Mouse (Mus musculus): ENCODE data around the gene Fam155a. TPM values are rescaled to one million over a fixed set of nuclear protein-coding genes. Genes with fewer than 3 reads are reported as not detected.
A peak's percentile ranks its signal among the peaks of the same experiment; 100 is the strongest.
"Not testable (repeated sequence)": the region's sequence is repeated elsewhere in the genome, so short reads cannot be mapped to it uniquely, and the experiment has no call there.

Fam155a gene
- polyA plus RNA-seq (2015; fragmentation: Nextera tagmentation; extraction: Ambion mirVana), result 18.4 and 19.7 TPM in 2 replicates

DNA sequence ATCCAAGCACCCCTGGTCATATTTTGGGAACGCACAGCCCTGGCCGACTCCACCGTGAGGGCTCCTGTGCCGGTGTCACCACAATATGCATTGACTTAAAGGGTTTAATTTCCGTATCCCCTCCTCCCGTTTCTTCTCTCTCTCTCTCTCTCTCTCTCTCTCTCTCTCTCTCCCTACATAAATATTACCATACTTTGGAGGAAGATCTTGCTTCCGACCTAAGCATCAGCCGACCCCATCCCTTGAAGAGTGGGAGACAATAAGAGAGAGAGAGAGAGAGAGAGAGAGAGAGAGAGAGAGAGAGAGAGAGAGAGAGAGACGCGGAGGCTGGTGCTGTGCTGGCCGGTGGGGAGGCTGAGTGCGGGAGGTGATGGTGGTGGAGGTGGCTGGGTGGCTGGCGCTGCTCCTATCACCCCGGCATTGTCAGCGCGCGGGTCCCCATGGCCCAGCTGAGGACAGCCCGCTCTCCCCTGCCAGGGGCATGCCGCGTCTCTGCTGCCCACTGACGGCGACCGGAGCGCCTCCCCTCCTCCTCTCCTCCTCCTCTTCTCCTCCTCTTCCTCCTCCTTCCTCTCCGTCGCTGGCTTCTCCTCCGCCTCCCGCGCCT is at the start of gene Fam155a:
Fam155a (minus strand) TSS at position 163 of the 607 bp plus-strand sequence.
- WGBS, result 0% methylated on average over 23 of the region's 29 CpGs
- Histone ChIP-seq H3K27me3 (peaks cover 21% of the 10 kb centered on the region), H3K4me3 (peak within 1 kb of the TSS; percentile 76), H3K9me3 (no peaks in the 10 kb centered on the region), H3K4me1 (replicated peaks) (peaks cover 36% of the 10 kb centered on the region), H3K27ac (replicated peaks) (peak within 1 kb of the TSS; percentile 91), H3K4me2 (peak within 1 kb of the TSS; percentile 87), H3K36me3 (no peaks in the 10 kb centered on the region), H3K9ac (peak within 1 kb of the TSS; percentile 91)
- ATAC-seq (ENCODE audit: low read depth), result peak; percentile 82

DNA sequence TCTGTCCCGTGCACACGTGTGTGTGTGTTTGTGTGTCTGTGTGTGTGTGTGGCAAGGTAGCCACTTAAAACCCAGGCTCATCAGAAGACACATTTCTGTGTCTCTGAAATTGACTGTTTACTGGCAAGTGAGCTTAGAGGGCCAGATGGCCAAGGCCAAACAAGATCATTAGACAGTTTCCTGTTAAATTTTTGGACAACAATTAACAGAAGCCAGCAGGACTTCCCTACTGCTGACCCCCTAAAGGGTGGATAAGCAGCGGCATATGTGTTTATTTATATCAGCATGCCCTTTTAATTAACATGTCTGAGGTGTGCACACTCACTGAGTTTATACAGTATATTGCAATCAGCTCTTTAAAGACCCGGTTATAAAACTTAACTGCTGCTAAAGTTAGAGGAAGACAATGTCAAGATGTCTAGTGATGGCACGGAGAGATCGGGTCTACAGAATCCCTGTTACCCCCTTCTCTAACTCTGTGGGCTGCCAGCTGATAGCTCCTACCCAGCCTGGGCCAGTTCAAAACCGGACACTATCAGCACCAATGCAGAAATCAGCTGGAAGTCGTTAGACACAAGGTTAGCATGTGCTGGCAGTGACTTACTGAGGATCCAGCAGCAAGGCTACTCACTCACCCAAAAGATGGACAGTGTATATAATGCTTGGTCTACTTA is 42.4 kb upstream of the Fam155a start:
- no peak for ATAC-seq (ENCODE audit: low read depth)
- Histone ChIP-seq H3K27ac (replicated peaks) (no peak overlapping the region), H3K27me3 (no peaks in the 10 kb centered on the region), H3K4me3 (no peak overlapping the region), H3K9me3 (no peaks in the 10 kb centered on the region), H3K36me3 (no peaks in the 10 kb centered on the region), H3K9ac (no peak overlapping the region), H3K4me2 (no peak overlapping the region), H3K4me1 (replicated peaks) (no peaks in the 10 kb centered on the region)
- 79% methylated on average over 8 of the region's 8 CpGs for WGBS

DNA sequence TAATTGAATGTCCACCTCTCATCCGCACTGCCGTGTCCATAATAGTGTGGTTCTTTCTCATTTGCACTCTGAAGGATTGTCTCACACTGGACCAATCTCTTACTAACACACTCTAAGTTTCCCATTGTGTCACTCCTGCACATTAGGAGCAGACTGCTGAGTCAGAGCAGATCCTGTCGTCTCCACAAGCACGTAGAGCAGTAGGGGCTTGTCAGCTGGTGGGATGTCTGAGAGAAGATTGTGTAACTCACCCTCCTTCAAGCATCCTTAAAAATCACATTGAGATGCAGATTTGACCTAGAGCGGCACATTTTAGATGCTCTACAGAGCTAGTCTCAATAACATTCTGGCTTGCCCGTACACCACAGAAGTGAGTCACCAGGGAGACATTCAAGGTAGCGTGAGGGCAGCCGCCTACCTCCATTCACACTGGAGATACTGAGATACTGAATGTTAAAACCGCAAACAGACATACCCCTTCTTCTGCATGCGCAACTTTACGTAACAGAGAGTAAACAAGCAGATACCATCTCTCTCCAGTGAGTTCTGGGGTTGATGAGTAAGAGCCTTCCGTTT is 40.1 kb upstream of the Fam155a start:
- Histone ChIP-seq H3K4me2 (no peak overlapping the region), H3K4me1 (replicated peaks) (no peaks in the 10 kb centered on the region), H3K27ac (replicated peaks) (no peak overlapping the region), H3K36me3 (no peaks in the 10 kb centered on the region), H3K27me3 (no peaks in the 10 kb centered on the region), H3K9me3 (no peaks in the 10 kb centered on the region), H3K9ac (no peak overlapping the region), H3K4me3 (no peak overlapping the region)
- no peak for ATAC-seq (ENCODE audit: low read depth)
- WGBS, result 75% methylated on average over 12 of the region's 12 CpGs

DNA sequence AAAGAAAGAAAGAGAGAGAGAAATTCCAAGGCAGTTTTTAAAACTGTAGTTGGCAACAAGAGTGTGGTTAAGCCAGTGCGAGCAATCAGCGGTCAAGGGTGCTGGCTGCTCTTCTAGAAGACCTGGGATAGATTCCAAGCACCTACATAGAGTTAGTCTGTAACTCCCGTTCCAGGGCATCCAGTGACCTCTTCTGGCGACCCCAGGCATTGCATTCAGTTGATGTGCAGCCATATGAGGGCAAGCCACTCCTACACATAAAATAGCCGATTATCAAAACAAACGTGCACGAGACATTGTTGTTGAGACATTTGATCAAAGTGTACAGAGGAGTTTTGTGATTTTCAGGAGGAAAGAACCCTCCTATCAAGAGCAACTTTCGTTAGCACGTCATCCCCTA is 37.6 kb upstream of the Fam155a start:
- Histone ChIP-seq H3K4me3 (no peak overlapping the region), H3K27me3 (no peaks in the 10 kb centered on the region), H3K9ac (no peak overlapping the region), H3K27ac (replicated peaks) (no peak overlapping the region), H3K4me1 (replicated peaks) (peaks cover 8% of the 10 kb centered on the region; the same call in 1 of the 2 replicates), H3K9me3 (peaks cover 6% of the 10 kb centered on the region; the same call in 1 of the 2 replicates), H3K4me2 (no peak overlapping the region), H3K36me3 (no peaks in the 10 kb centered on the region)
- WGBS, result 86% methylated on average over 9 of the region's 9 CpGs
- no peak for ATAC-seq (ENCODE audit: low read depth)

DNA sequence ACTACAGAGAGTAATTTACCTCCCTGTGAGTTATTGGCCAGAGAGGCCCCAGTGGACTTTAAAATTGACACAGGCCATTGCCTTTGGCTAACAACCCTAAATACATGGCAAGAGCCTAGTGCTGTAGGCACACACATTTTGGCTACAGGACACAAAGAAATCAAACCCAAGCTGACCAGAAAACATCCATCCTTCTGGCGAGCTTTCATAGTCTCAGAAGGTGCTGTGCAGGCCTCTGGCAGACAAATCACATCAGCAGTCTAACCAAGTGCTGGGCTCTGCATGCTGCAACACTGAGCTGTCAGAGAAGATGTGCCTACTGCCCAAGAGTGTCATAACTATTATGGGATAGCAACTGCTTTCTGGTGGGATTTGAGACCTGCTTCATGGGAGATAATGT is 34.7 kb upstream of the Fam155a start:
- peaks cover 6% of the 10 kb centered on the region; the same call in 1 of the 2 replicates for H3K9me3 ChIP-seq
- no peak overlapping the region; the same call in 1 of the 2 replicates for H3K27ac ChIP-seq (replicated peaks)
- ATAC-seq (ENCODE audit: low read depth), result no peak
- H3K4me3 ChIP-seq, result no peak overlapping the region
- no peaks in the 10 kb centered on the region for H3K36me3 ChIP-seq
- H3K4me2 ChIP-seq, result no peak overlapping the region
- H3K4me1 ChIP-seq (replicated peaks), result peaks cover 8% of the 10 kb centered on the region; the same call in 1 of the 2 replicates
- 45% methylated on average over 1 of the region's 1 CpGs for WGBS
- no peaks in the 10 kb centered on the region for H3K27me3 ChIP-seq
- no peak overlapping the region for H3K9ac ChIP-seq

DNA sequence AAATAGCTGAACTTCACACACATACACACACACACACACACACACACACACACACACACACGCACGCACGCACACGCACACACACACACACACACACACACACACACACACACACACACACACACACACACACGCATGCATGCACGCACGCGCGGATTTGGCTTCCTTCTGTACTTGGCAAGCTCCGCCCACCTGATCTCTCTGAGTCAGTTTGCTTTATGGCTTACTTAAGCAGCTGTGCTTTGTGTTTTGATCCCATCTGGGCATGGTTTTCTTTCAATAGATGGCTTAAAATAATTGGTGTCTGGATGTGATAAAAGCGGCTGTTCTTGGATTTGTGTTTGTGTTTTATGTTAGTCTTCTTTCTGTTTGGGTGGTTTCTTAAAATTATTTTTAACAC is 29.4 kb upstream of the Fam155a start:
- WGBS, result 80% methylated on average over 7 of the region's 11 CpGs
- not testable (repeated sequence) for ATAC-seq (ENCODE audit: low read depth); H3K36me3 ChIP-seq

DNA sequence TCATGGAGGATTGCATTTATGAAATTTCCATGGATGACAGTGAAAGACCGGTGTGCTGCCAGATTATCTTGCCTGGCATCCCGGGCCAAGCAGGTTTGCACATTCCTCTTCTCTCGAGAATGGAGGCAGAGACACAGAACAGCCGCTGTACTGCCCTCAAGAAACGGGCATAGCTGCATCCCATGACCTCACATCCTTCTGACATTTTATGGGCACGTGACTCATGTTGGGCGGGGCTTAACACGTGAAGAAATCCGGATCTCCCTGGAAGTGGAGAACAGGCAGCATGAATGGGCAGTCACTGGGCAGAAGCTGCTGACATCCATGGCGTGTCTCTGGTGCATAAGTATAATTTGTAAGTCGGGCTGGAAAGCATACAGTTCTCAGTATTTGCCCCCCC is 29.0 kb upstream of the Fam155a start:
- 87% methylated on average over 11 of the region's 11 CpGs for WGBS
- ATAC-seq (ENCODE audit: low read depth), result no peak
- Histone ChIP-seq H3K4me3 (no peak overlapping the region), H3K9ac (no peak overlapping the region), H3K36me3 (no peaks in the 10 kb centered on the region), H3K27ac (replicated peaks) (no peak overlapping the region), H3K4me2 (no peak overlapping the region), H3K27me3 (no peaks in the 10 kb centered on the region), H3K9me3 (peaks cover 6% of the 10 kb centered on the region; the same call in 1 of the 2 replicates), H3K4me1 (replicated peaks) (no peaks in the 10 kb centered on the region)

More for the DNA sequence above, 29.4 kb upstream of the Fam155a start:
- not testable (repeated sequence) for H3K9ac ChIP-seq; H3K9me3 ChIP-seq; H3K4me2 ChIP-seq; H3K27me3 ChIP-seq; H3K27ac ChIP-seq (replicated peaks); H3K4me3 ChIP-seq; H3K4me1 ChIP-seq (replicated peaks)

DNA sequence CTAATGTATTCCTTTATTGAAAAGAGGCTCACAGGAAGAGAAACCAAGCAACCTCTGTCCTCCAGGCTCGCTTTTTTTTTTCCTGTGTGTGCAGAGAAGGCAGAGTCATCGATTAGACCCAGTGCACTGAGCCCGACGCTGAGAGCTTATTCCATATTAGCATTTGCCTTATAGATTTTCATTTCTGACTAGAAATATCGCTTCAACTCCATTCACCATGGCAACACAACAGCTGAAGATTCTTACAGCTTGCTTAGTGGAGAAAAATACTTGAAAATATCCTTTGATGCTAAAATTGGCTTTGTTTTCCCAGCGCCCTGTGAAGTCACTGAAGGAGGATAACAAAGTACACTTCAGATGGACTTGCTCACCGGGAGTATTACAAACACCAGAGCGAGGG is 26.6 kb upstream of the Fam155a start:
- Histone ChIP-seq H3K4me3 (no peak overlapping the region), H3K9me3 (no peaks in the 10 kb centered on the region), H3K9ac (no peak overlapping the region), H3K27ac (replicated peaks) (no peak overlapping the region), H3K4me1 (replicated peaks) (no peaks in the 10 kb centered on the region), H3K4me2 (no peak overlapping the region), H3K36me3 (no peaks in the 10 kb centered on the region), H3K27me3 (no peaks in the 10 kb centered on the region)
- 80% methylated on average over 8 of the region's 8 CpGs for WGBS
- no peak for ATAC-seq (ENCODE audit: low read depth)

DNA sequence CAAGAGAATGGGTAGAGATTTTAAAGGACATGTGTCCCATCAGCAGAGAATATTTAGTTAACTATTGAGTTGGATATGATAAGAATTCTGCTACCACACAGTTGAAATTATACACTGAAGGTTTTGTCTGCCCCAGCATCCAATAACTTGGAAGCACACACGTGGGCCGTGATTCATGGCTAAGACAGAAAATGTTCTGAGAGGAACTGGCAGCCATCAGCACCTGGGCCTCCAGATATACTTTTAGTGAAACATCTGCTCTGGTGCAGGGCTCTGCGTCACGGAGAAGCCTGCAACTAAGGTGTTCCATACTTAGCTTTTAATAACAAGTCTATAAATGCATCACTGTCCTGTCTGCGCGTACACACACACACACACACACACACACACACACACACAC is 24.8 kb upstream of the Fam155a start:
- Histone ChIP-seq H3K9ac (no peak overlapping the region), H3K9me3 (no peaks in the 10 kb centered on the region), H3K36me3 (no peaks in the 10 kb centered on the region), H3K27me3 (no peaks in the 10 kb centered on the region), H3K4me3 (no peak overlapping the region), H3K27ac (replicated peaks) (no peak overlapping the region), H3K4me2 (no peak overlapping the region), H3K4me1 (replicated peaks) (no peaks in the 10 kb centered on the region)
- 89% methylated on average over 6 of the region's 6 CpGs for WGBS
- ATAC-seq (ENCODE audit: low read depth), result no peak

DNA sequence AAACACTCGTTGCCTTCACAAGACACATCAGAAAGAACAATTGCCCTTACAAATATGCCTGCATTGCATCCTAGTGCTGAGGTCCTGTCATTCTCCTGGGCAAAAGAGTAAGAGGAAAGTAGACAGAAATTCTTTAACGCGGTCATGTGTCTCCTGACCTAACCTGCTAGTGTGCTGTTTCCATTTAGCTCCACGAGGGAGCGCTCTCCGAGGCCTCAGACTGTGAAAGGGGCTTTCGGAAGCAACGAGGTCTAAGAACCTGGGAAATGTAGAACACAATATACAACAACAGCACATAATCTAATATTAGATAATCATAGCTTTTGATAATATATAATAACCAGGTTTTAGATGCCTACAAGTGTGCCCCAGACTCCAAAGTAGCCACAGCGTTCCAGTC is 22.4 kb upstream of the Fam155a start:
- Histone ChIP-seq H3K9ac (no peak overlapping the region), H3K27ac (replicated peaks) (no peak overlapping the region), H3K4me3 (no peak overlapping the region), H3K9me3 (no peaks in the 10 kb centered on the region), H3K27me3 (no peaks in the 10 kb centered on the region), H3K36me3 (no peaks in the 10 kb centered on the region), H3K4me2 (no peak overlapping the region), H3K4me1 (replicated peaks) (no peaks in the 10 kb centered on the region)
- ATAC-seq (ENCODE audit: low read depth), result no peak
- WGBS, result 69% methylated on average over 9 of the region's 9 CpGs

DNA sequence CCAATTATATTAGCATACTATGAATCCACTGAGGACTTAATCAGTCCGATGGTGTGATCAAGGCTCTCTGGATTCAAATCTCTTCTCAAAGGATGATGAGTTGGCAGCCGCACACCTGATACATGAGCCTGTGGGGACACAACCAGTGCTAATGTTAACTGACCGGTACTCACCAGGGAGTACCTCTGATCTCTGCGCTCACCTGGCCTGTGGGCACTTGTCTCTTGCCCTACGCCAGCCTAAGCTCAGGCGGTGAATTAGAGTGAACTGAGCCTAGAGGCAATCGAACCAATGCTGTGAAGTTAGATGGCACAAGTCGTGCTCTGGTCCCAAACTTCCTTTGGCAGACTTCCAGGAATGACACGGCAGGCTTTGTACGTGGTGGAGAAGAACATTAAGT is 9.4 kb upstream of the Fam155a start:
- WGBS, result 76% methylated on average over 10 of the region's 10 CpGs
- H3K9ac ChIP-seq, result no peak overlapping the region

DNA sequence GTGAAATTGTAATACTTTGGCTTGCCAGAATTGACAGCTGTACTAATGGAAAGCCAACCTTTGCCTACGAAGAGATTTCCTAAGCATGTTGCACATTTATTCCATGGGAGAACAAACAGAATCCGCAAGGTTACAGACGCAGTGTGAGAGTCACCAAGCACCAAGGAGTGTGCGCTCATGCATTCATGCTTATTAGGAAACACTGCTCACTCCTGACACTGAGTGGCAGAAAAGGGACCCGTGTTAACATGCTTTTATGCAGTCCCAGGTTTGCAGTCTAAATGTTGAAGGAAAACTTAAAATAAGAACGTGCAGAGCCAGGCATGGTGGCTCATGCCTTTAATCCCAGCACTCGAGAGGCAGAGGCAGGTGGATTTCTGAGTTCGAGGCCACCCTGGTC is 7.2 kb upstream of the Fam155a start:
- no peak for ATAC-seq (ENCODE audit: low read depth)
- peaks cover 13% of the 10 kb centered on the region for H3K27me3 ChIP-seq

More for the DNA sequence above, 9.4 kb upstream of the Fam155a start:
- Histone ChIP-seq H3K27me3 (no peaks in the 10 kb centered on the region; the same call in 1 of the 2 replicates), H3K4me1 (replicated peaks) (no peaks in the 10 kb centered on the region), H3K4me3 (no peak overlapping the region), H3K9me3 (no peaks in the 10 kb centered on the region), H3K4me2 (no peak overlapping the region), H3K36me3 (no peaks in the 10 kb centered on the region), H3K27ac (replicated peaks) (no peak overlapping the region)
- ATAC-seq (ENCODE audit: low read depth), result no peak

More for the DNA sequence above, 7.2 kb upstream of the Fam155a start:
- Histone ChIP-seq H3K4me1 (replicated peaks) (no peaks in the 10 kb centered on the region), H3K27ac (replicated peaks) (no peak overlapping the region), H3K9ac (no peak overlapping the region), H3K4me2 (no peak overlapping the region), H3K36me3 (no peaks in the 10 kb centered on the region), H3K9me3 (no peaks in the 10 kb centered on the region), H3K4me3 (no peak overlapping the region)
- 65% methylated on average over 8 of the region's 8 CpGs for WGBS

Measured in neural tube, embryonic 13.5 days (tissue).